18 mouse cellular contexts compared by ENCODE assay signal in genomic region chr3:19747361-19747760, GRCm38 (mm10).
DNase-seq lines count a peak whose midpoint lies in the region; ATAC-seq and TF ChIP-seq lines count a peak whose summit lies in the region.
"Had no signal": no experiment of that assay in that cellular context is flagged by ENCODE, and none has a peak within 500 bp of the region (broad histone marks: within the 10 kb centered on the region; RNA-seq: fewer than 3 reads in every experiment).

No protein-coding gene starts in this region.

- 22% methylated on average over 4 of the region's 4 CpGs for WGBS in cerebellum, adult 2 months
- WGBS in hindbrain, embryonic 16.5 days = 66% methylated on average over 4 of the region's 4 CpGs
- WGBS in hindbrain, embryonic 13.5 days = 77% methylated on average over 4 of the region's 4 CpGs
- WGBS in midbrain, postnatal 0 days = 86% methylated on average over 4 of the region's 4 CpGs
- 76% methylated on average over 4 of the region's 4 CpGs for WGBS in midbrain, embryonic 15.5 days
- WGBS in forebrain, postnatal 0 days = 60% methylated on average over 4 of the region's 4 CpGs

- no peaks in the 10 kb centered on the region for H3K9me3 ChIP-seq in hindbrain, embryonic 16.5 days (ENCODE audit: control insufficient read depth, low read length)
- H3K9me3 ChIP-seq in hindbrain, embryonic 13.5 days = no peaks in the 10 kb centered on the region
- no peaks in the 10 kb centered on the region for H3K9me3 ChIP-seq in midbrain, postnatal 0 days (ENCODE audit: low read length)
- H3K9me3 ChIP-seq in midbrain, embryonic 15.5 days = no peaks in the 10 kb centered on the region
- no peaks in the 10 kb centered on the region for H3K9me3 ChIP-seq in forebrain, postnatal 0 days (ENCODE audit: low read length)
- H3K9me3 ChIP-seq: heart, embryonic 15.5 days had no signal

- DNase-seq in cerebellum, postnatal 14 days = peak; percentile 7 to 9
- DNase-seq in cerebellum, adult 2 months = no peak
- DNase-seq in midbrain, postnatal 0 days (ENCODE audit: low spot score) = peak; percentile 8
- DNase-seq in forebrain, postnatal 0 days = no peak
- no peak for DNase-seq in thymus, postnatal 4 days
- DNase-seq: adrenal gland, postnatal 10 days; cerebellum, adult 8-10 months; cerebellum, postnatal 36 days; gastrocnemius, postnatal 14 days; heart, adult 2 months; heart, postnatal 14 days had no signal

- no peak overlapping the region for H3K9ac ChIP-seq in hindbrain, embryonic 16.5 days (ENCODE audit: low read depth, low read length)
- no peak overlapping the region for H3K9ac ChIP-seq in hindbrain, embryonic 13.5 days
- H3K9ac ChIP-seq in midbrain, postnatal 0 days (replicated peaks; ENCODE audit: low read length, poor library complexity, severe bottlenecking) = no peak overlapping the region
- no peak overlapping the region for H3K9ac ChIP-seq in midbrain, embryonic 15.5 days
- H3K9ac ChIP-seq in forebrain, postnatal 0 days = no peak overlapping the region
- H3K9ac ChIP-seq: heart, embryonic 15.5 days; hindbrain, embryonic 14.5 days had no signal

- no peak overlapping the region for H3K4me2 ChIP-seq in hindbrain, embryonic 16.5 days (ENCODE audit: low read length)
- H3K4me2 ChIP-seq in hindbrain, embryonic 13.5 days = no peak overlapping the region
- no peak overlapping the region for H3K4me2 ChIP-seq in midbrain, postnatal 0 days (ENCODE audit: low read depth, low read length, poor library complexity, severe bottlenecking)
- H3K4me2 ChIP-seq in midbrain, embryonic 15.5 days = no peak overlapping the region
- no peak overlapping the region for H3K4me2 ChIP-seq in forebrain, postnatal 0 days (ENCODE audit: low read depth)
- H3K4me2 ChIP-seq: heart, embryonic 11.5 days; heart, embryonic 15.5 days; hindbrain, embryonic 14.5 days had no signal

- no peak for TF ChIP-seq POLR2A in cerebellum, adult 2 months (IDR thresholded peaks at IDR 0.05; ENCODE audit: borderline replicate concordance, insufficient read depth, low read length)

- no peaks in the 10 kb centered on the region for H3K36me3 ChIP-seq in hindbrain, embryonic 16.5 days (ENCODE audit: control insufficient read depth, insufficient read depth, low read length)
- H3K36me3 ChIP-seq in hindbrain, embryonic 13.5 days = no peaks in the 10 kb centered on the region
- H3K36me3 ChIP-seq in midbrain, postnatal 0 days (ENCODE audit: insufficient read depth, low read length) = no peaks in the 10 kb centered on the region
- H3K36me3 ChIP-seq in midbrain, embryonic 15.5 days (replicated peaks) = no peaks in the 10 kb centered on the region
- no peaks in the 10 kb centered on the region for H3K36me3 ChIP-seq in forebrain, postnatal 0 days (ENCODE audit: insufficient read depth)
- H3K36me3 ChIP-seq: heart, embryonic 15.5 days had no signal

- no peaks in the 10 kb centered on the region for H3K27me3 ChIP-seq in cerebellum, adult 2 months (ENCODE audit: control insufficient read depth, insufficient read depth, low read length)
- H3K27me3 ChIP-seq in hindbrain, embryonic 16.5 days (replicated peaks; ENCODE audit: control insufficient read depth, insufficient read depth, low read length) = no peaks in the 10 kb centered on the region
- no peaks in the 10 kb centered on the region for H3K27me3 ChIP-seq in hindbrain, embryonic 13.5 days
- H3K27me3 ChIP-seq in midbrain, postnatal 0 days (ENCODE audit: insufficient read depth, low read length) = no peaks in the 10 kb centered on the region
- no peaks in the 10 kb centered on the region for H3K27me3 ChIP-seq in midbrain, embryonic 15.5 days (replicated peaks)
- no peaks in the 10 kb centered on the region for H3K27me3 ChIP-seq in forebrain, postnatal 0 days (ENCODE audit: insufficient read depth, low read length)
- H3K27me3 ChIP-seq: heart, embryonic 15.5 days had no signal

- peak; percentile 65; the same call in 1 of the 2 replicates for ATAC-seq in hindbrain, embryonic 16.5 days
- ATAC-seq in hindbrain, embryonic 13.5 days (ENCODE audit: low FRiP score) = no peak
- ATAC-seq in midbrain, postnatal 0 days (ENCODE audit: low FRiP score) = no peak
- no peak for ATAC-seq in midbrain, embryonic 15.5 days (replicated peaks)
- ATAC-seq in forebrain, postnatal 0 days = peak; percentile 29; the same call in 1 of the 2 replicates
- ATAC-seq: intestine, embryonic 16.5 days had no signal

- H3K4me3 ChIP-seq in cerebellum, adult 2 months (replicated peaks; ENCODE audit: insufficient read depth, low read depth, low read length) = no peak overlapping the region
- no peak overlapping the region for H3K4me3 ChIP-seq in hindbrain, embryonic 16.5 days (ENCODE audit: low read length)
- H3K4me3 ChIP-seq in hindbrain, embryonic 13.5 days = no peak overlapping the region
- H3K4me3 ChIP-seq in midbrain, postnatal 0 days (ENCODE audit: low read depth, low read length) = no peak overlapping the region
- H3K4me3 ChIP-seq in midbrain, embryonic 15.5 days = no peak overlapping the region
- no peak overlapping the region for H3K4me3 ChIP-seq in forebrain, postnatal 0 days (ENCODE audit: low read depth, low read length)
- H3K4me3 ChIP-seq: heart, adult 2 months; heart, embryonic 15.5 days had no signal

- H3K4me1 ChIP-seq in cerebellum, adult 2 months (ENCODE audit: control insufficient read depth, insufficient read depth, low read length) = no peaks in the 10 kb centered on the region
- no peaks in the 10 kb centered on the region for H3K4me1 ChIP-seq in hindbrain, embryonic 16.5 days (ENCODE audit: control insufficient read depth, insufficient read depth, low read depth, low read length)
- H3K4me1 ChIP-seq in hindbrain, embryonic 13.5 days (replicated peaks) = no peaks in the 10 kb centered on the region
- H3K4me1 ChIP-seq in midbrain, postnatal 0 days (ENCODE audit: insufficient read depth, low read length) = no peaks in the 10 kb centered on the region
- no peaks in the 10 kb centered on the region for H3K4me1 ChIP-seq in midbrain, embryonic 15.5 days
- no peaks in the 10 kb centered on the region for H3K4me1 ChIP-seq in forebrain, postnatal 0 days (ENCODE audit: insufficient read depth)
- H3K4me1 ChIP-seq: heart, embryonic 15.5 days had no signal

- no peak for TF ChIP-seq CTCF in cerebellum, adult 2 months (IDR thresholded peaks at IDR 0.05; ENCODE audit: borderline replicate concordance, insufficient read depth, low read depth, low read length)
- no peak for TF ChIP-seq CTCF in midbrain, postnatal 0 days (IDR thresholded peaks at IDR 0.05)
- TF ChIP-seq CTCF in forebrain, postnatal 0 days (IDR thresholded peaks at IDR 0.05; ENCODE audit: low read depth) = no peak

- H3K27ac ChIP-seq in cerebellum, adult 2 months (ENCODE audit: insufficient read depth, low read length) = no peak overlapping the region
- H3K27ac ChIP-seq in hindbrain, embryonic 16.5 days (ENCODE audit: low read depth, low read length) = no peak overlapping the region
- no peak overlapping the region for H3K27ac ChIP-seq in hindbrain, embryonic 13.5 days
- no peak overlapping the region for H3K27ac ChIP-seq in midbrain, postnatal 0 days (ENCODE audit: low read depth, low read length)
- no peak overlapping the region for H3K27ac ChIP-seq in midbrain, embryonic 15.5 days
- H3K27ac ChIP-seq in forebrain, postnatal 0 days (ENCODE audit: low read depth, low read length) = no peak overlapping the region
- H3K27ac ChIP-seq: heart, adult 2 months; heart, embryonic 15.5 days; hindbrain, embryonic 14.5 days had no signal

Comparison
In these comparisons a context has a peak if more than half of its experiments do, and no peak if none do; other contexts are left out.
1. DNase-seq: peak in cerebellum, postnatal 14 days (2 of 2) and midbrain, postnatal 0 days (single experiment); none in cerebellum, adult 2 months (0 of 2), forebrain, postnatal 0 days (single experiment) and thymus, postnatal 4 days (single experiment).
2. ATAC-seq: peak in hindbrain, embryonic 16.5 days (single experiment) and forebrain, postnatal 0 days (single experiment); none in hindbrain, embryonic 13.5 days (single experiment), midbrain, postnatal 0 days (single experiment) and midbrain, embryonic 15.5 days (single experiment).